Mouse (Mus musculus) urinary bladder, postnatal 36 days (tissue): ENCODE measurements around the gene Nectin2.
A peak's percentile ranks its signal among the peaks of the same experiment; 100 is the strongest.

Experiments
- DNase-seq, 2 experiments: peaks; one replicate each; pipeline ENCODE4 v3.0.0; 2022; ENCODE audit warnings: low spot score in 2 of 2, mixed read lengths in 1 of 2

Nectin2 gene

DNA sequence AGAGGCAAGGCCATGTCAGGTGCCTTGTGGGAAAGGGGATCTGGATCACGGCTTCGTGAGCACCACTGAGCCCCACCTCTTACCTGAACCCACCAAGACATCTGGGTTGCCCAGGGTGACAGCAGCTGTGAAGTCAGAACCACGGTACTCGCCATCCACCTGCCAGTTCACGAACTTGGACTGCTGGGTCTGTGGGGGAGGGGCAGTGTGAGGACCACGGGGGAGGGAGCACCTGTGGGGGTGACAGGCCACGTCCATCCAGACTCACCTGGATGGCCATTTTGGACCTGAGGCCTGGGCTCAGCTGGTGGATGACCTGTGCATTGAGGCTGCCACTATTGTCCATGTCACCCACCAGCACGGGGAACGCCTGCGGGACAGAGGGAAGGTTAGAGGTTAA lies 39.6 kb downstream of the Nectin2 start:
- DNase-seq = no peak

DNA sequence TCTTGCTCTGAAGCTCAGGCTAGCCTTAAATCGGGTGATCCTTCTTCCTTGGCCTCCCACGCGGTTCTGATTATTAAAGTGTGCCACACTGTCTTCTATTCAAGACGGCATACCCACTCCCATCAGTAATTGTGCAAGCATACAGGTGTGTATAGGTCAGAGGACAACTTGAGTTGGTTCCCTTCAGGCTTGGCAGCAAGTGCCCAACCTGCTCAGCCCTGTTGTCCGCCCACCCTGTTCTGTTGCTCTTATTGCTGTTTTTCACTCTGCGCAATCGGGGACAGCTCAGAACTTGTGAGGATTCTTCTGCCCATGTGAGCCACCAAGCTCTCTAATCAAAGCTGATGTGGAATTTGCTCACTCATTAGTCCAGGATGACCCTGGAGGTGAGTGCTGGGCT lies 45.0 kb downstream of the Nectin2 start:
- no peak for DNase-seq

DNA sequence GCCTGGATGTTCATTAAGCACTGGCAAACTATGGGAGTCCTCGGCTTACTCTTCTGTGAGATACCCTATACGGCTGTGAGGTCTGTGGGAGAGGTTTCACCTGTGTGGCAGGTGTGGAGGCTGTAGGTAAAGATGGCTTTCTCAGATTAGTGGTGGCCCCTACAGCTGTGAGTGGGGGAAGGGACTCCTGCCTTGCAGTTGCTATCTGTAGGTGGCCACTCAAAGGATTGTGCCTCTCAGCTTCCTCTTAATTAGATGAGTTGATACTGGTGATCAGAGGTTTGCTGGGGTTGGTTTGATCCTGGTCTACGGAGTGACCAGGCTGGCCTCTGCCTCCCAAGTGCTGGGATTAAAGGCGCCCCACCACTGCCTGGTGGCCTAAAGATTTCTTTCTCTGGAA lies 45.8 kb downstream of the Nectin2 start:
- no peak for DNase-seq

GRCm38 (mm10) chr7:19702859-19703555 lies 47.3 kb downstream of the Nectin2 start:
- DNase-seq = no peak

- peak; percentile 69 to 85 for DNase-seq
Observed at GRCm38 (mm10) chr7:19701069-19701761, 49.1 kb downstream of the Nectin2 start.

DNA sequence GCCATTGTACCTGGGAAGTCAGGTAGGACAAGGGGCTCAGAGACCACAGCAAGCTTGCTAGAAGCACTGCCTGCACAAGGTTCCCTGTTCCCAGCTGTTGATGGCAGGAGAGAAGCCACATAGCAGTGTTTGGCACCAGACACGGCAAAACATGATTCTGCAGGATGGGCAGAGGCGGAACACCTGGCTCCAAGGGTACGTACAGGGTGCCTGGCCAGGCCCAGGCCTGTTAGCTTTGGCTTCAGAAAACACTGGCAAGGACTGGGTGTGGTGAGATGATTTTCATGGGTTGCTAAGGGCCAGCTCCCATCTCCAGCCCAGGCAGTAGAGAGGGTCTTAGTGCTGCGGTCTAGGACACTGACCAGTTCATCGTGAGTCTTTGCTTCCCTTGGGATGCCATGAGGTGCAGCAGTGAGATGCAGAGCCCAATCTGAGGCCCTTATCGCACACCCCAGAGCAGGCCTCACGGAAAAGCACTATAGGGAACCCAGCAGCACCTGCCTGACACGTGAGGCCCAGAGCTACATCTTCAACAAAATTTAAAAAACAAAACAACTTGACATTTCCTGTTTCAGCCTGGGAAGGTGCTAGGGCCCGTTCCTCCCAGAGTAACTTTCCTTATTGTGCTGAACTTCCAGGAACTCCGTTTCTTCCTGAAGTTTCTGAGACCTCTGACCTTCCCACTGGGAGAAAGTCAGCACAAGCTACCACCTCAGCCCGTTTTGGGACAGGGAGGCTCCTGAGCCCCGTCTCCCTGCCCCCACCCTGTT lies 49.8 kb downstream of the Nectin2 start:
- DNase-seq = no peak

DNA sequence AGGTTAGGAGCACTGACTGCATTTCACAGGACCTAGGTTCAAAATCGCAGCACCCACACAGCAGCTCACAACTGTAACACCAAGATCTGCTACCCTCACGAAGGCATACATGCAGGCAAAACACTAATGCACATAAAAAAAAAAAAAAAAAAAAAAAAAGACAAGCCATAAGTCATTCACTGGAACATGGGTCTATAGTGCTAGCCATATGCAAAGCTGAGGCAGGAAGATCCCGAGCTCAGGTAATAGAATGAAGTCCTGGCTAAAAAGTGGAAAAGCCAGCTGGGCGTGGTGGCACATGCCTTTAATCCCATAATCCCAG lies 50.5 kb downstream of the Nectin2 start:
- no peak for DNase-seq

DNA sequence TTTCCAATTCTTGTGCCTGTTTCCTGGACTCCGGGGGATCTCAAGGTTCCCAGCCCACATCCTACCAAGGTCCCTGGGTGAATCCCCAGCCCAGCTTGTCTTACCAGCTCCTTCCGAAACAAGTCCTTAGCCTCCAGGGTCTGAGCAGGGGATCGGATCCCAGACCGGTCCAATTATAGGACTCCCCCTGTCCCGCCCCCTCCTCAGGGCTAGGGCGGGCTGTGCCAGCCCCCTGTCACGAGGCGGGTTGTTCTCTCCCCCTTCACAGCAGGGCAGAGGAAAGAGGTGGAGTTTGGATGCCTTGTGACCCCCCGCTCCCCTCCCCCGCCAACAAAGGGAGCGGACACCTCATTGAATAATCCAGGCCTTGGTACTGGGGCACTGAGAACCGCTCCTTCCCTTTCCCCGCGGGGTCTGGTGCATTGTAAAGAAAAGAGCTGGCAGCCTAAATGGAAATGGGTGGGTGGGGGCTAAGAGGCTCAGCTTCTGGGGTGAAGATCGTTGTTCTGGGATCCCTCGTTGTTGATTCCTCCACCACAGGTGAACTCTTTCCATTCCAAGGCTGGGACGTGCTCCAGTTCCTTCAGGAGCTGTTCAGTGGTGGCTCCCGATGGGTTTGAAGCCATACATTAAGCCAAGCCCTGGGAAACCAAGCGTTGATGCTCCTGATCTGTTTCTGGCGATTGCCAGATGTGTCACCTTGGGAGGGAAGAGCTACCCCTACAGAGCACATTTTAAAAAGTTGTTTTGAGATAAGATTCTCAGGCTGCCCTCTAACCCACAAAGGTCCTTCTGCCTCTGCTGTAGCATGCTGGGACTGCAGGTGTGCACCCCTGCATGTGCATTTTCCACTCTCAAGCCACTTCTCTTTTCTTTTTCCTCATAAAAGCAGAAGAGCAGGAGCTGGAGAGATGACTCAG lies 51.1 kb downstream of the Nectin2 start, which contains the start of gene Apoe:
Apoe (minus strand) TSS at position 282 of the 920 bp plus-strand sequence.
- DNase-seq = peak in 1 of 2 experiments; percentile 63

DNA sequence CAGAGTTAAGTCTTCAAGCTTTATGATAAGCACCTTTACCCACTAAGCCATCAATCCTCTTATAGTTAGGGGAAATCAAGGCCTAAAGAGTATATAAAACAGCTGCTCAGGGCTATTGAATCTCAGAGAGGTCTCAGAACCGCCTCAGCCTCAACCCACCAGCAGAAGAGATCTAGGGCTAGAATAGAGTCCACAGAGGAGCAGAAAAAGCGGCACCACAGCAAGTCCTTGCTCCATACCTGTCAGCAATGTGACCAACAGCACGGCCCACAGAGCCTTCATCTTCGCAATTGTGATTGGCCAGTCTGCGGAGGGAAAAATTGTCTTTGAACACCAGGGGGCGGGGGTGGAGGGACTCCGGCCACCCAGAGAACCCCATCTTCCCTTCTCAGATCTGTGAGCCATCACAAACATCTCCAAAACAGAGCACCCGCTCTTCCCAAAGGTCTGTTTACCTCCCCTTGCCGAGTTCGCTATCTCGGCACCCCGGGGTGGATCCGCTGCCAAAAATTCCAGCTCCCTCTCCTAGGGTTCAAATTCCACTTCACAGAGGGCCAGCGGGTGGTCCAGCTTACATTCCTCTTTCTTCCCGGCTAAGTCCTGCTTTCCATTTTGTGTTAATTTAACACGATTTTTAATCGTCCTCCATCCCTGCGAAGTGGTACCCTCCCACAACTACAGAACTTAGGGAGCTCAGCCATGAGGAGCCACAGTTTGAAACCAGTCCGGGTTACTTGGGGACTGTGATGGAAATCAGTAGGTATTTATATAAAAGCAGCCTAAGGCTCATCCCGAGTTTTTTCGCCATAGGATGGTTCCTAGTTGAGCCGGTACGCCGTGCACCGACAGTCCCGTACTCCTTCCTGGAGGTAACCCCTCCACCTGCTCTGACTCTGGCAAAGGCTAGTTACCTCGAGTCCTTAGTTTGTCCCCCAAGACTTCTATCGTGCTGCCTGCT lies 52.1 kb downstream of the Nectin2 start:
- DNase-seq = no peak

GRCm38 (mm10) chr7:19696336-19696873 lies 53.9 kb downstream of the Nectin2 start:
- DNase-seq = no peak

- DNase-seq = no peak
Observed at GRCm38 (mm10) chr7:19695881-19696280, 54.4 kb downstream of the Nectin2 start.

DNA sequence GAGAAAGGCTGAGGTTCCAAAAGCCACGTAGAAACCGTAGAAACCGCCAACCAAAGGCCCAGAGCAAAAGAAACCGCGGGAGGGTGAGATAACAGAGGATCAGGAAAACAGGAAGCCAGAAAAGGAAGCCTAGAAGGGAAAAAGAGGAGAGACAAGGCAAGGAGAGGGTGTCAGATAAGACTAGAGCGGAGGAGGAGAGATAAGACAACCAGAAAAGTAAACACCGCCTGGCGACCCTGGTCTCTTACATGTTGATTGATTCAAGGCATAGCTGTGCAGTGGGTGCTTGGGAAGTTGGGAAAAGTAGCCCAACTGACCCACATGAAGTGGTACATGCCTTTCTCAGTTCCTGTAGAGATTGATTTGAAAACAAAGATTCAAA lies 55.1 kb downstream of the Nectin2 start:
- DNase-seq = no peak

GRCm38 (mm10) chr7:19694336-19695212 lies 55.7 kb downstream of the Nectin2 start:
- no peak for DNase-seq

DNA sequence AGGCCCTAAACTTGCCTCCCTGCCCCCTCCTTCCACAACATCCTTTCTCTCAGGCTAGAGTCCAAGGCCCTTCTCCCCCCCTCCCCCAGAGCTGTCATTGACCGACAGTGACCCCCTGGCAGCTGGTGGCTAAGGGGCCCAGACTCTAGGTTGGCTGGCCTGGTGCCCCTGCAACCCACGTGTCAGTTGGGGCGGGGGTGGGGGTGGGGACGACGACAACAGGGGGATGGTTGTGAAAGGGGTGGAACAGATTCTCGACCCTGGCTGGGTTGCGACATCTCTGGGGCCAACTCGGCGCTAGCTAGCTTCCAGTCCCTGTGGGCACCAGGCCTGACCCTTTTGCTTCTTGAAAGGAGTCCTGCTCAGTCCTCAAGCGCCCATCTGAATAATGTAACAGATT lies 56.9 kb downstream of the Nectin2 start:
- DNase-seq = peak in 1 of 2 experiments; percentile 69

- DNase-seq = peak in 1 of 2 experiments; percentile 62
Observed at GRCm38 (mm10) chr7:19691873-19692865, 58.1 kb downstream of the Nectin2 start, which contains the start of gene Apoc1. Apoc1 (minus strand) TSS chr7:19692660.

DNA sequence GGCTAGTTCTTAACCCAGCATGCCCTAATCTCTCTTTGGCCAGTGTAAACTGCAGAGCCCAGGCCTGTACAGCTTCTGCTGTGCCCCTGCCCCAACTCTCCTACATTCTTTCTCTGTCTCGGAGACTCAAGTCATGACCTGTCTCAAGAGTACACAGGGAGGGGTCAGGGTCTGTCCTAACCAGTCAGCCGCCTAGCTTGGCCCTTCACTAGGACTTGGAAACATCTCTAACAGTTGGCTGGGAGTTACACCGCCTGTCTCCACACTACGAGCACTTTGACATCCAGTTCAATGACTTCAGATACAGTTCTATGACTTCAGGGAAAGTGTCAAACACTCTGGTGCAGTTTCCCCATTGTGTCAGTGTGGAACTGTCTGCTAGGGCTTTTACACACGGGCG lies 58.8 kb downstream of the Nectin2 start:
- no peak for DNase-seq

DNA sequence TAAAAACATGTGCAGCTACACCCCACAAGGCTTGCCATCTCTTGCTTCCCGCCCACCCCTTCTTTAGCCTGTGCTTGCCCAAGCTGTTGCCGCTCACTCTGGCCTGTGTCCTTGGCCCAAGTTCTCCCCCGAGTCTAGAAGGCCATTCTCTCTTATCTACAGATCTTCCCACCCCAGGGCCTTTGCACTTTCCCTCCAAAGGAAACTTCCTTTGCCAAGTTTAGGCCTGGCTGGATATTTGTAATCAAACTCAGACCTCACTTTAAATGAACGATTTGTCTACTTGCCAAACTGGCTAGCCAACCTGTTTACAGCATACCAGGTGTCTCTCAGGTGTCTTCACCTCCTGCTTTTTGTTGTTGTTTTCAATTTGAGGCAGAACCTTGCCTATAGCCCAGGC lies 59.4 kb downstream of the Nectin2 start:
- no peak for DNase-seq

DNA sequence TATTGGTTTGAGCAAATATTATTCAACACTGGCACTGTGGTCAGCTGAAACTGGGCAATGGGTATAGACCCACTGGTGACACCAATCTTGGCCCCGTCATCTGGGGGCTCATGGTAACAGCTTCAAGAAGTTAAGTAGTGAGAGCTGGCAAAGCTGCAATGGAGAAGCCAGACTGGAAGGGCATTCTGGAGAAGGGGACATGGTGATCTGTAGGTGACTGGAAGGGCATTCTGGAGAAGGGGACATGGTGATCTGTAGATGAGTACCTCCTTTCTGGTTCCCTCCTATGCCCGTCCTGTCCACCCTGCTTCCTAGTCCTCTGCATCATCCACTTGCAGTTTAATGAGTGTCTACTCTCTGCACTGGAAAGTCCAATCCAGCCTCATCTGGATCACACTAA lies 61.7 kb downstream of the Nectin2 start:
- DNase-seq = no peak
